Mouse (Mus musculus) CD4-positive naive resting alpha-beta T cell, adult 76 days (primary cell): Measurements from ENCODE around the gene Pdcd1lg2. TPM values are rescaled to one million over a fixed set of nuclear protein-coding genes. Genes with fewer than 3 reads are reported as not detected.

Experiments used
- total RNA-seq: library from RNA; stranded (reverse); gene quantifications from one replicate; pipeline ENCODE4 v1.2.4, GENCODE M21; 2023

Pdcd1lg2 gene
- total RNA-seq: 1.4 TPM

GRCm38 (mm10) chr19:29410619-29411018, at the start of gene Pdcd1lg2:
TSS of gene Pdcd1lg2 (plus strand) at chr19:29410919.

GRCm38 (mm10) chr19:29366969-29367622, 43.6 kb upstream of the Pdcd1lg2 start, which contains the start of the genes Plgrkt and Cd274:
TSS of gene Plgrkt (minus strand) at chr19:29367390.
TSS of gene Cd274 (plus strand) at chr19:29367455.

Other genes with a start within 250 kb of the Pdcd1lg2 start
- gene Jak2, start 159.1 kb upstream of the Pdcd1lg2 start, total RNA-seq: 60.0 TPM
- 2.6 TPM for gene Insl6, start 85.6 kb upstream of the Pdcd1lg2 start, total RNA-seq
- gene Rln1, start 76.2 kb upstream of the Pdcd1lg2 start, total RNA-seq: not detected
- 224 TPM for gene Plgrkt, start 43.5 kb upstream of the Pdcd1lg2 start, total RNA-seq
- 43.5 TPM for gene Cd274, start 43.5 kb upstream of the Pdcd1lg2 start, total RNA-seq
- gene Ric1, start 111.4 kb downstream of the Pdcd1lg2 start, total RNA-seq: 37.7 TPM
- 21.1 TPM for gene Ermp1, start 237.5 kb downstream of the Pdcd1lg2 start, total RNA-seq